Mouse (Mus musculus): ENCODE data around the gene Pde10a.

Gene Pde10a

GRCm38 (mm10) chr17:8847558-8847957 is 322.4 kb downstream of the Pde10a start:
- peak in 1 of 2 experiments; percentile 40 for DNase-seq

GRCm38 (mm10) chr17:8851846-8852245 is 326.7 kb downstream of the Pde10a start:
- DNase-seq = no peak

GRCm38 (mm10) chr17:8856430-8857371 is 331.5 kb downstream of the Pde10a start:
- peak; percentile 75 to 81 for DNase-seq

- DNase-seq = no peak
Measured at GRCm38 (mm10) chr17:8858636-8859421, 333.7 kb downstream of the Pde10a start.

GRCm38 (mm10) chr17:8859489-8859888 is 334.3 kb downstream of the Pde10a start:
- DNase-seq = peak in 1 of 2 experiments; percentile 25

- peak; percentile 62 to 67 for DNase-seq
Measured at GRCm38 (mm10) chr17:8864638-8865497, 339.7 kb downstream of the Pde10a start.

GRCm38 (mm10) chr17:8867331-8868237 is 342.4 kb downstream of the Pde10a start:
- peak in 1 of 2 experiments; percentile 29 for DNase-seq

GRCm38 (mm10) chr17:8869287-8869686 is 344.1 kb downstream of the Pde10a start:
- no peak for DNase-seq

- DNase-seq = no peak
Measured at GRCm38 (mm10) chr17:8870848-8871247, 345.7 kb downstream of the Pde10a start.

- DNase-seq = no peak
Measured at GRCm38 (mm10) chr17:8871396-8871795, 346.2 kb downstream of the Pde10a start.

- DNase-seq = peak; percentile 67 to 80
Measured at GRCm38 (mm10) chr17:8871997-8872593, 346.9 kb downstream of the Pde10a start.

- DNase-seq = no peak
Measured at GRCm38 (mm10) chr17:8872611-8873010, 347.4 kb downstream of the Pde10a start.

- DNase-seq = no peak
Measured at GRCm38 (mm10) chr17:8878056-8878455, 352.9 kb downstream of the Pde10a start.

- DNase-seq = no peak
Measured at GRCm38 (mm10) chr17:8881711-8882110, 356.5 kb downstream of the Pde10a start.

GRCm38 (mm10) chr17:8884691-8885090 is 359.5 kb downstream of the Pde10a start:
- DNase-seq = no peak

- no peak for DNase-seq
Measured at GRCm38 (mm10) chr17:8885830-8886229, 360.7 kb downstream of the Pde10a start.

GRCm38 (mm10) chr17:8888105-8888504 is 362.9 kb downstream of the Pde10a start:
- no peak for DNase-seq

- DNase-seq = no peak
Measured at GRCm38 (mm10) chr17:8888639-8889038, 363.5 kb downstream of the Pde10a start.

GRCm38 (mm10) chr17:8892193-8892985 is 367.2 kb downstream of the Pde10a start:
- no peak for DNase-seq

- peak; percentile 57 to 74 for DNase-seq
Measured at GRCm38 (mm10) chr17:8895991-8896390, 370.8 kb downstream of the Pde10a start.
